Mouse (Mus musculus) splenic B cell, adult 2 months (primary cell): ENCODE data around the gene Josd2.

ENCODE experiments used
- DNase-seq: peaks from one replicate; pipeline ENCODE4 v3.0.0-alpha.2; 2011; ENCODE audit warnings: low read depth, low spot score
- H3K27me3 ChIP-seq: 2 replicates; pipeline ENCODE4 v1.6.1; 2012; ENCODE audit warnings: mild to moderate bottlenecking, low read length, moderate library complexity, mixed read lengths; ENCODE audit not compliant: control insufficient read depth, poor library complexity, insufficient read depth, severe bottlenecking
- H3K36me3 ChIP-seq: 2 replicates; pipeline ENCODE4 v1.6.1; 2012; ENCODE audit warnings: mild to moderate bottlenecking, low read length, moderate library complexity, mixed read lengths; ENCODE audit not compliant: control insufficient read depth, poor library complexity, insufficient read depth, severe bottlenecking

The Josd2 gene

GRCm38 (mm10) chr7:44474419-44474818, 6.6 kb downstream of the Josd2 start:
- H3K27me3 ChIP-seq = no peaks in the 10 kb centered on the region
- H3K36me3 ChIP-seq = no peaks in the 10 kb centered on the region; the same call in 1 of the 2 replicates
- DNase-seq = no peak

- no peaks in the 10 kb centered on the region; the same call in 1 of the 2 replicates for H3K36me3 ChIP-seq
- H3K27me3 ChIP-seq = no peaks in the 10 kb centered on the region
- DNase-seq = no peak
These were observed 7.3 kb downstream of the Josd2 start for GRCm38 (mm10) chr7:44475046-44475614.

- Histone ChIP-seq H3K27me3 (no peaks in the 10 kb centered on the region; the same call in none of the 2 replicates), H3K36me3 (no peaks in the 10 kb centered on the region)
- DNase-seq = no peak
These were observed 15.2 kb downstream of the Josd2 start for GRCm38 (mm10) chr7:44482836-44483435.

- Histone ChIP-seq H3K36me3 (no peaks in the 10 kb centered on the region), H3K27me3 (no peaks in the 10 kb centered on the region; the same call in none of the 2 replicates)
- DNase-seq = no peak
These were observed 16.3 kb downstream of the Josd2 start for GRCm38 (mm10) chr7:44484109-44484508.

- DNase-seq = peak; percentile 88
- H3K36me3 ChIP-seq = no peaks in the 10 kb centered on the region
These were observed 17.2 kb downstream of the Josd2 start for GRCm38 (mm10) chr7:44484841-44485571.

GRCm38 (mm10) chr7:44485572-44486195, 17.9 kb downstream of the Josd2 start:
- no peak for DNase-seq
- Histone ChIP-seq H3K36me3 (peaks cover 2% of the 10 kb centered on the region; the same call in 1 of the 2 replicates), H3K27me3 (no peaks in the 10 kb centered on the region; the same call in none of the 2 replicates)

More at GRCm38 (mm10) chr7:44484841-44485571, 17.2 kb downstream of the Josd2 start:
- H3K27me3 ChIP-seq = no peaks in the 10 kb centered on the region; the same call in none of the 2 replicates

GRCm38 (mm10) chr7:44486927-44487575, 19.3 kb downstream of the Josd2 start:
- DNase-seq = no peak
- Histone ChIP-seq H3K27me3 (no peaks in the 10 kb centered on the region; the same call in 1 of the 2 replicates), H3K36me3 (peaks cover 10% of the 10 kb centered on the region)

GRCm38 (mm10) chr7:44487936-44488335, 20.2 kb downstream of the Josd2 start:
- DNase-seq = no peak
- H3K36me3 ChIP-seq = peaks cover 10% of the 10 kb centered on the region
- no peaks in the 10 kb centered on the region; the same call in 1 of the 2 replicates for H3K27me3 ChIP-seq

GRCm38 (mm10) chr7:44488545-44488944, 20.8 kb downstream of the Josd2 start:
- no peaks in the 10 kb centered on the region; the same call in 1 of the 2 replicates for H3K27me3 ChIP-seq
- peaks cover 10% of the 10 kb centered on the region for H3K36me3 ChIP-seq
- DNase-seq = no peak

- DNase-seq = no peak
- Histone ChIP-seq H3K36me3 (peaks cover 10% of the 10 kb centered on the region), H3K27me3 (no peaks in the 10 kb centered on the region; the same call in 1 of the 2 replicates)
These were observed 22.5 kb downstream of the Josd2 start for GRCm38 (mm10) chr7:44490281-44490680.

- Histone ChIP-seq H3K27me3 (no peaks in the 10 kb centered on the region), H3K36me3 (peaks cover 10% of the 10 kb centered on the region)
- no peak for DNase-seq
These were observed 23.6 kb downstream of the Josd2 start for GRCm38 (mm10) chr7:44491391-44491790.

- DNase-seq = no peak
- no peaks in the 10 kb centered on the region for H3K27me3 ChIP-seq
- peaks cover 10% of the 10 kb centered on the region for H3K36me3 ChIP-seq
These were observed 24.5 kb downstream of the Josd2 start for GRCm38 (mm10) chr7:44492166-44492826.

- H3K36me3 ChIP-seq = peaks cover 10% of the 10 kb centered on the region
- H3K27me3 ChIP-seq = no peaks in the 10 kb centered on the region
- no peak for DNase-seq
These were observed 26.9 kb downstream of the Josd2 start for GRCm38 (mm10) chr7:44494681-44495080.

- Histone ChIP-seq H3K27me3 (no peaks in the 10 kb centered on the region), H3K36me3 (peaks cover 10% of the 10 kb centered on the region)
- DNase-seq = no peak
These were observed 27.3 kb downstream of the Josd2 start for GRCm38 (mm10) chr7:44495086-44495485.
